Mouse (Mus musculus) heart, postnatal 4 days (tissue): ENCODE measurements at regions not wholly inside any gene's neighbourhood (a gene's known extent, or its start where the extent isn't known, plus 50 kb on each side); places are given as distances from the start of the nearest gene placed in this dataset.

Experiments used
- DNase-seq: peaks from one replicate; pipeline ENCODE4 v3.0.0; 2021

- DNase-seq, result no peak
Measured at GRCm38 (mm10) chr13:118603474-118603873, 66.1 kb upstream of the Fgf10 start.

- peak; percentile 27 for DNase-seq
Measured at GRCm38 (mm10) chr13:118596856-118597255, 72.7 kb upstream of the Fgf10 start.

GRCm38 (mm10) chr13:118596218-118596795, 73.3 kb upstream of the Fgf10 start:
- no peak for DNase-seq

- DNase-seq, result no peak
Measured at GRCm38 (mm10) chr13:118592074-118592473, 77.5 kb upstream of the Fgf10 start.

GRCm38 (mm10) chr13:118572555-118572954, 97.0 kb upstream of the Fgf10 start:
- DNase-seq, result no peak

GRCm38 (mm10) chr13:118565219-118565833, 104.3 kb upstream of the Fgf10 start:
- no peak for DNase-seq

- DNase-seq, result no peak
Measured at GRCm38 (mm10) chr13:118558966-118559365, 110.6 kb upstream of the Fgf10 start.

GRCm38 (mm10) chr13:118552029-118552428, 117.6 kb upstream of the Fgf10 start:
- no peak for DNase-seq

GRCm38 (mm10) chr13:118538742-118539141, 130.8 kb upstream of the Fgf10 start:
- no peak for DNase-seq

GRCm38 (mm10) chr13:118513961-118514360, 126.9 kb upstream of the Mrps30 start:
- no peak for DNase-seq

GRCm38 (mm10) chr13:118506136-118506535, 119.1 kb upstream of the Mrps30 start:
- DNase-seq, result no peak

- no peak for DNase-seq
Measured at GRCm38 (mm10) chr13:118490610-118491009, 103.6 kb upstream of the Mrps30 start.

GRCm38 (mm10) chr13:118483031-118483430, 96.0 kb upstream of the Mrps30 start:
- no peak for DNase-seq

GRCm38 (mm10) chr13:118480237-118480636, 93.2 kb upstream of the Mrps30 start:
- DNase-seq, result no peak

GRCm38 (mm10) chr13:118478487-118478886, 91.4 kb upstream of the Mrps30 start:
- DNase-seq, result no peak

GRCm38 (mm10) chr13:118472578-118472977, 85.5 kb upstream of the Mrps30 start:
- DNase-seq, result no peak

GRCm38 (mm10) chr13:118459672-118460384, 72.8 kb upstream of the Mrps30 start:
- DNase-seq, result no peak

GRCm38 (mm10) chr13:118448977-118449705, 62.1 kb upstream of the Mrps30 start:
- no peak for DNase-seq

GRCm38 (mm10) chr13:118441322-118442064, 54.4 kb upstream of the Mrps30 start:
- DNase-seq, result no peak
